Mouse (Mus musculus): ENCODE data around the gene Agbl3. TPM values are rescaled to one million over a fixed set of nuclear protein-coding genes. Genes with fewer than 3 reads are reported as not detected.

Gene Agbl3
- polyA plus RNA-seq, 1 experiment from 2014 or later = 8.7 TPM

Other genes with a start within 250 kb of the Agbl3 start
- 78.9 and 83.7 TPM in 2 replicates for gene Cald1, start 181.9 kb upstream of the Agbl3 start, polyA plus RNA-seq (2015; fragmentation: Nextera tagmentation; extraction: Ambion mirVana)
- gene Tmem140, start 82.7 kb downstream of the Agbl3 start, polyA plus RNA-seq (2015; fragmentation: Nextera tagmentation; extraction: Ambion mirVana) = 0.96 and 1.5 TPM in 2 replicates
- gene Cyren, start 97.6 kb downstream of the Agbl3 start, polyA plus RNA-seq (2015; fragmentation: Nextera tagmentation; extraction: Ambion mirVana) = 11.6 and 12.1 TPM in 2 replicates
- gene Wdr91, start 130.4 kb downstream of the Agbl3 start, polyA plus RNA-seq (2015; fragmentation: Nextera tagmentation; extraction: Ambion mirVana) = 12.0 and 13.9 TPM in 2 replicates
- gene Stra8, start 139.7 kb downstream of the Agbl3 start, polyA plus RNA-seq (2015; fragmentation: Nextera tagmentation; extraction: Ambion mirVana) = not detected in 2 replicates
- 0.52 and 0.71 TPM in 2 replicates for gene Slc23a4, start 208.0 kb downstream of the Agbl3 start, polyA plus RNA-seq (2015; fragmentation: Nextera tagmentation; extraction: Ambion mirVana)